Mouse (Mus musculus): ENCODE results near the gene Hsp90ab1. TPM values are rescaled to one million over a fixed set of nuclear protein-coding genes. Genes with fewer than 3 reads are reported as not detected.

The Hsp90ab1 gene
- polyA plus RNA-seq (2015; fragmentation: Nextera tagmentation; extraction: Ambion mirVana): 1,593 and 1,619 TPM in 2 replicates

DNA sequence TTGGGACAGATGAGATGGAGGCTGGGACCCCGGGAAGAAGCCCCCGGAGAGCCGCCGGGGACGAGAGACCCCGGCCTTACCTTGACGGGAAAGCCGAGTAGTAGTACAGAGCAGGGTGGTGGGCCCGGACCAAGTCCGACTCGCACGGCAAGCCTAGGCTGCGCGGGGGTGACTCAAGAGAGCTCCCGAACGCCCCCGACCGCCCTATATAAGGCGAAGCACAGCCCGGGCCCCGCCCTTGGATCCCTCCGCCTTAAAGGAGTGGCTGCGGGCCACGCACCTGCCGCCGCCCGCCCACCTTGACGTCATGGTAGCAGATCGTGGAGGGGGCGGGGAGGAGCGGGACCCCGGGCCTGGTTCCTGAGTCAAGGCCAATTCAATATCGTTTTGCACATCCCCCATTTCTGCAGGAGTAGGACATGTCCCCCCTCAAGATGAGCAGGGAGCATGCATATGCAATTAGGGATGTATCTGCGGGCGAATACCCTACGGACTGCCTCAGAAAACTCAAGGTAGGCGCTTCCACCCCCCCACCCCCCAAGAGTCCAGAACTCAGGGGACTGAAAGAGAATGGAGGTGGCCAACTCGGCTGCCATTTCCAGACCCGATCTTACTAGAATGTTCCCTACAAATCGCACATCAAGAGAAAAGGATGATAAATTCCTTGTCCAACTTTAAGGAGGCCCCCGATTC, at the start of gene Hsp90ab1:
TSS of gene Hsp90ab1 (minus strand) at position 185 of the 693 bp plus-strand sequence.
- H3K4me1 ChIP-seq (replicated peaks): peaks cover 55% of the 10 kb centered on the region
- under 1% methylated on average over 41 of the region's 41 CpGs for WGBS

DNA sequence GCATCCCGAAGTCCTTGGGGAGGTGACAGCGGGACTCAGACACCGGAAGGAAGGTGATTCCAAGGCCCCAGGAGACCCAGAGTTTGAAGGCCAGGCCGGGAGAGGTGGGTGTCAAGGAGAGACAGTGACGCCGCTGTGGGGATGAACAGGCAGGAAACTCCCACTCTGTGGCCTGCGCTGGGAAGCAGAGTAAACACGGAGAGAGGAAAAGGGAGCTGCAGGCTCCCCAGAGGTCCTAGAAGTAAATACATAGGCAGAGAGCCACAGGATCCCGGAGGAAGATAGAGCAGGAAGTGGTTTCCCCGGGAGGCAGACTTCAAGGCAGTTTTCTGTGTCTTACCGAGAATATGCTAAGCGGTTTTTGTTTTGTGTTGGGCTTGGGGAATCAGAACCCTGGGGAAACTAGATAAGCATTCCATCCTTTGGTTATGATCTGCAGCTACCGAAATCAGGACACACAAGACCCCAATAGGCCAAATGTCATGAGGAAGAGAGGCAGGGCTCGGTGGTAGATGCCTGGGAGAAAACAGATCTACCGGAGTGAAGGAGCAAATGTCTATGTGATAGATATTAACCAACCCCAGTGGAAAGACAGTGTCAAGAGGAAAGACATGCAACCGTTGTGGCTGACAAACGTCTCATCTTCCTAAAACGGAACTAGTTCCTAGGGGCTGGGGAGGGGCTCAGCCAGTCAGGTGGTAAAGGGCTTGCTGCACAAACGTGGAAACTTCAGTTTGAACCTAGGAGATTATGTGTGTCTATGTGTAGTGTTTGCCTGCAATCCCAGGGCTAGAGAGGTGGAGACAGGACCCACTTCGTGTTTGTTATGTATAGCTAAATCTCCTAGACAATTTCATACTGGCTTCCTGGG, 46.5 kb upstream of the Hsp90ab1 start:
- H3K9ac ChIP-seq: no peak overlapping the region; the same call in 1 of the 2 replicates
- H3K27me3 ChIP-seq: no peaks in the 10 kb centered on the region
- 31% methylated on average over 20 of the region's 20 CpGs for WGBS

More for the DNA sequence above, at the start of gene Hsp90ab1:
- Histone ChIP-seq H3K36me3 (peaks cover 35% of the 10 kb centered on the region), H3K4me3 (peak within 1 kb of the TSS; percentile 99), H3K9ac (peak within 1 kb of the TSS; percentile 100), H3K4me2 (peak within 1 kb of the TSS; percentile 79), H3K27ac (peak within 1 kb of the TSS; percentile 99), H3K27me3 (no peaks in the 10 kb centered on the region), H3K9me3 (no peaks in the 10 kb centered on the region)
- ATAC-seq (ENCODE audit: low FRiP score): peak; percentile 88

DNA sequence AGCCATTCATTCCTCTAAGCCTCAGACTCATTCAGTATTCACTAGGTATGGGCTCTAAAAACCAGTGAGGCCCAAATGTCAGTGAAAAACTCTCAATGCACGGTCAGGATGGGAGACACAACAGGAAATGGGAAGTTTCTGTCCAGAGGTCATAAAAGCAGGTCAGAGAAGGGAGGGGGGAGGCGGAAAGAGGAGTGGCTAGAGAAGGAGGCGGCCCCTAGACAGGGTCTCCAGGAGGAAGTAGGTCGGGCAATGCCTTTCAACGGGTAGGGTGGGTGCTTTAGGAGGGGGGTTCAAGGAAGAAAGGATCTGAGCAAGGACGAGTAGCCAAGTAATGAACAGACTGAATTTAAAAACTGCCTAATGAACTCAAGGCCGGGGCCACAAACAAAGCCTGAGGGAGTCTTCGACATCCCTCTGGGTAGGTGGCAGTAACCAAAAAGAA, 45.9 kb upstream of the Hsp90ab1 start:
- peak overlapping the region; percentile 21; the same call in 1 of the 2 replicates for H3K4me2 ChIP-seq
- WGBS: 13% methylated on average over 8 of the region's 8 CpGs
- no peaks in the 10 kb centered on the region for H3K9me3 ChIP-seq
- H3K27me3 ChIP-seq: no peaks in the 10 kb centered on the region
- no peak overlapping the region for H3K4me3 ChIP-seq
- H3K9ac ChIP-seq: no peak overlapping the region; the same call in 1 of the 2 replicates
- H3K4me1 ChIP-seq (replicated peaks): peaks cover 4% of the 10 kb centered on the region; the same call in 1 of the 2 replicates
- H3K36me3 ChIP-seq: no peaks in the 10 kb centered on the region
- no peak for ATAC-seq (ENCODE audit: low FRiP score)
- no peak overlapping the region; the same call in 1 of the 2 replicates for H3K27ac ChIP-seq

More for the DNA sequence above, 46.5 kb upstream of the Hsp90ab1 start:
- Histone ChIP-seq H3K4me3 (no peak overlapping the region), H3K9me3 (no peaks in the 10 kb centered on the region), H3K4me2 (peak overlapping the region; percentile 21; the same call in 1 of the 2 replicates), H3K36me3 (no peaks in the 10 kb centered on the region), H3K27ac (no peak overlapping the region), H3K4me1 (replicated peaks) (peaks cover 4% of the 10 kb centered on the region; the same call in 1 of the 2 replicates)
- ATAC-seq (ENCODE audit: low FRiP score): no peak

DNA sequence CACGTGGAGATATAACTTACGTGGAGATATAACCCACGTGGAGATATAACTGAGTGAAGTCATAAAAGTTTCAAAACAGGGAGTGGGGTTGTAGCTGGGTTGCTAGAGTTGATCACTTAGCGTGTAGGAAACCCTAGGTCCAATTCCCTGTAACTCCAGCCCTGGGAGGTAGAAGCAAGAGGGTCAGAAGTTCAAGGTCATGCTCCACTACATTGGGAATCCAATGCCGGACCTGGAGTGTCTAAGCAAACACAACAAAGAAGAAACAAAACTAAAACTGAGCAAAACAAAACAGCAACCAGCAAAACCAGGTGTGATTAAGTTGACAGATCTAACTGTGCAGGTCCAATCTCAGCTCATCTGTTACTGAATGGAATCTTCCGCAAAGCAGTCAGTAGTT, 44.6 kb upstream of the Hsp90ab1 start:
- Histone ChIP-seq H3K9me3 (no peaks in the 10 kb centered on the region), H3K27me3 (no peaks in the 10 kb centered on the region), H3K9ac (no peak overlapping the region), H3K4me2 (no peak overlapping the region), H3K36me3 (no peaks in the 10 kb centered on the region), H3K27ac (no peak overlapping the region), H3K4me1 (replicated peaks) (peaks cover 4% of the 10 kb centered on the region; the same call in 1 of the 2 replicates), H3K4me3 (no peak overlapping the region)
- no peak for ATAC-seq (ENCODE audit: low FRiP score)
- WGBS: 86% methylated on average over 6 of the region's 6 CpGs

DNA sequence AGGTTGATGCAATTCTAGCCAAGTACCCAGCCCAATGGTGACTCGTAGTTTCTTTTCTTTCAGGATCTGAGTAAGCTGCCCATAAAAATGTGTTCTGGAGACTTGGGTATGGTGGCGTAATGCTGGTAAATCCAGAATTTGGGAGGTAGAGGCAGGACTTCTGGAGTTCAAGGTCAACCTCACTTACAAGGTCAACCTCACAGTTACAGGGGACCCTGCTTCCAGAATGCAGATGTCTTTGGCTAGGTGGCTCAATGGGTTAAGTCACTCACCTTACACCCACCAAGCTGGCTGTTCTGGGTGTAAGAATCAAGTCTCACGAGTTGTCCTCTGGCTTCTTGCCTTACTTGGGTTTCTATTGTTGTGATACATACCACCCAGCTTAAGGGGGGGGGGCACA, 43.6 kb upstream of the Hsp90ab1 start:
- no peak overlapping the region for H3K27ac ChIP-seq
- no peaks in the 10 kb centered on the region for H3K9me3 ChIP-seq
- H3K4me1 ChIP-seq (replicated peaks): peaks cover 4% of the 10 kb centered on the region; the same call in 1 of the 2 replicates
- no peak for ATAC-seq (ENCODE audit: low FRiP score)
- no peak overlapping the region for H3K4me3 ChIP-seq
- no peak overlapping the region for H3K4me2 ChIP-seq
- 88% methylated on average over 3 of the region's 3 CpGs for WGBS
- no peak overlapping the region for H3K9ac ChIP-seq
- H3K36me3 ChIP-seq: no peaks in the 10 kb centered on the region
- H3K27me3 ChIP-seq: no peaks in the 10 kb centered on the region

DNA sequence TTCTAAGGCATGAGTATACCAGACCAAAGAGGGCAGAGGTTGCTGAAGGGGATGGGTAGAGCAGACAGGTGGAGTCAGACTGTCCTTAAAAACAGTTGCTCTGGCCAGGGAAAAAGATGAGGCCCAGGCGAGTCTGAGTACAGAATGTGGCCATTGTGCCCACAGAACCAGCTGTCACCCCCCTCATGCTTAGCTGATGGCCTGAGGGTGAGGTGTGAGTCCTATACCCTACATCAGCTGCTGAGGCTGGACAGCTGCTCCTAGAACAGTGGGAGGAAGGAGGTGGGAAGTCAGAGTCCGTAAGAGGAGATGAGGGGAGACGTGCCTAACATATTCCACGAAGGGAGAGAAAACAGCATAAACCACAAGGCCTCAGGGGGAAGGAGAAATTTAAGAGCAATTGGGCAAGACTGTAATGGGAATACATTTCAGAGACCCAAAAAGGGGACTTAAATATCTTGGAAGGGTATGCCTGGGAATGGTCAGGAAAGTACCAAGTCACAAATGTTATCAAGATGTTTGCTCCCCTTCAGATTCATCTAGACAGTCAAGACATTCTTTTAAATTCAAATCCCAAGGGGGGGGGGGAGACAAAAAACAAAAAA, 43.1 kb upstream of the Hsp90ab1 start:
- 68% methylated on average over 4 of the region's 4 CpGs for WGBS

DNA sequence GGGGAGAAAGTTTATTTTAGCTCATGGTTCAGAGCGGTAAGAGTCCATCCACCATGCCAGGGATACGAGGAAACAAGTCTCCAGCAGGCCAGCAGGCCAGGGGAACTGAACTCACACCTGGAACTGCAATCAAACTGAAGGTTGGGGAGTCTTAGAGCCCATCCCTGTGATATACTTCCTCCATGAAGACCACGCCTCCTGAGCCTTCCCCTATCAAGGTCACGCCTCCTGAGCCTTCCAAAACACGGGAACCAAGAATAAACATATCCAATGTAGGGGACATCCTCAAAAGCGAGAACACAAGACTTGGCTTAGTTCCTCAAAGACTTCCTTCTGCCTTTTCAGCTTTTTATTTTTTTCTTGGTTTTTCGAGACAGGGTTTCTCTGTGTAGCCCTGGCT, 39.9 kb upstream of the Hsp90ab1 start:
- H3K4me3 ChIP-seq: no peak overlapping the region
- H3K4me2 ChIP-seq: no peak overlapping the region
- no peak overlapping the region for H3K9ac ChIP-seq
- 89% methylated on average over 7 of the region's 7 CpGs for WGBS
- no peak for ATAC-seq (ENCODE audit: low FRiP score)
- H3K9me3 ChIP-seq: no peaks in the 10 kb centered on the region
- H3K27me3 ChIP-seq: no peaks in the 10 kb centered on the region
- no peaks in the 10 kb centered on the region for H3K36me3 ChIP-seq
- H3K4me1 ChIP-seq (replicated peaks): peaks cover 6% of the 10 kb centered on the region; the same call in 1 of the 2 replicates
- H3K27ac ChIP-seq: no peak overlapping the region

More for the DNA sequence above, 43.1 kb upstream of the Hsp90ab1 start:
- Histone ChIP-seq H3K9me3 (no peaks in the 10 kb centered on the region), H3K9ac (no peak overlapping the region), H3K4me2 (no peak overlapping the region), H3K36me3 (no peaks in the 10 kb centered on the region), H3K4me3 (no peak overlapping the region), H3K27ac (no peak overlapping the region), H3K27me3 (no peaks in the 10 kb centered on the region), H3K4me1 (replicated peaks) (peaks cover 4% of the 10 kb centered on the region; the same call in 1 of the 2 replicates)
- no peak for ATAC-seq (ENCODE audit: low FRiP score)

DNA sequence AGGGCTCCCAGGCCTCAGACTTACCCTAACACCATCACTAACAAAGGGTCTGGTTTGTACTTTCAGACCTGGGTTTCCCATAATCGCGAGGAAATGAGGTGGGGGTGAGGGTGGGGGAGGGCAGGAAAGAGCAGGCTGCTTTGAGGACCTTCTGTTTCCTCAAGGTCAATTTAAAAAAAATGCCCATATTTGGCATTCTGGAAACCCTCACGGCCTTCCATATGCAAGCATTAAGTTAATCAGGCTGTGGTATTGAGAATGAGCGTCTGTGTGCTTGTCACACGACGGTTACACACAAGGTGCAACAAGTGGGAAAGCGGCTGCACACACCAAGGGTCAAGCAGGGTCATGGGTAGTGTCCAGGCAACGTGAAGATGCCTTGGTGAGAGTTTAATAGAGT, 38.9 kb upstream of the Hsp90ab1 start:
- Histone ChIP-seq H3K4me1 (replicated peaks) (peaks cover 6% of the 10 kb centered on the region; the same call in 1 of the 2 replicates), H3K27ac (no peak overlapping the region), H3K9ac (no peak overlapping the region), H3K27me3 (no peaks in the 10 kb centered on the region), H3K36me3 (no peaks in the 10 kb centered on the region), H3K4me2 (no peak overlapping the region), H3K9me3 (no peaks in the 10 kb centered on the region), H3K4me3 (no peak overlapping the region)
- 84% methylated on average over 8 of the region's 8 CpGs for WGBS
- no peak for ATAC-seq (ENCODE audit: low FRiP score)

DNA sequence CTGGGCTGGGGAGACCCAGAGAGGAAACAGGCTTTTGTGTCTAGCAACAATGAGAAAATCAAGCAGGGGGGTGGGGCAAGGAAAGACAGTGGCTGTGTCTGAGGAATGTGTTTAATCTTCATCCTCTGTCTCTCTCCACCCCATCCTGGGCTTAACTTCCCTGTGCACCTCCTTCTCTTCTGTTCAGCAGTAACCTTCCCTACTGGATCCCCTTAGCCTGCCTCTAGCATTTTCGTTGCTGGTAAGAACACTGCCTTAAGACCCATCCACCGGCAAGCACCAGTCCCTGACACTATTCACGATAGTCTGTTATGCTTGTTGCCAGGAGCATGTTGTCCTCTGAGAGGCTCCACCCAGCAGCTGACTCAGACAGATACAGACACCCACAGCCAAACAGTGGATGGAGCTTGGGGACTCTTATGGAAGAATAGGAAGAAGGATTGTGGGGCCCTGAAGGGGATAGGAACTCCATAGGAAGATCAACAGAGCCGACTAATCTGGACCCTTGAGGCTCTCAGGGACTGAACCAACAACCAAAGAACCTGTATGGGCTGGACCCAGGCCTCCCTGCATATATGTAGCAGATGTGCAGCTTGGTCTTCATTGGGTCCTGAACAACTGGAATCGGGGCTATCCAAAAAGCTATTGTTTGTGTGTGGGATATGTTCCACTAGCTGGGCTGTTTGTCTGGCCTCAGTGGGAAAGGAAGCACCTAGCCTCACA, 37.2 kb upstream of the Hsp90ab1 start:
- WGBS: 27% methylated on average over 5 of the region's 5 CpGs

DNA sequence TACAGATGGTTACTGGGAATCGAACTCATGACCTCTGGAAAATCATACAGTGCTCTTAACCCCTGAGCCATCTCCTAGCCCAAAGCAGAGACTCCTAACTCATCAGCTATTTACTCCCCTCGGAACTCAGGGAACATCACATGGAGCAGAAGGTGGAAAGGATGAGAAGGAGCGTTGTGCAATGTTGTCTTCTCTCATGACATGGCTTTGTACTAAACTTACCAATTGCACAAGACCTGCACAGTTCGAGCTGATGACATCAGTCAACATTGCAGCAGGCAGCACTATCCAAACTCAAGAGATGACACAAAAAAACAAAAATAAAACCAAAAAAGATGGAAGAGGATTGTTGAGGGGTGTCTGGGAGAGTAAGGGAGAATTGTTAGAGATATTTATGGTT, 35.3 kb upstream of the Hsp90ab1 start:
- Histone ChIP-seq H3K4me3 (no peak overlapping the region), H3K4me2 (no peak overlapping the region), H3K9ac (no peak overlapping the region), H3K9me3 (no peaks in the 10 kb centered on the region), H3K4me1 (replicated peaks) (peaks cover 6% of the 10 kb centered on the region; the same call in 1 of the 2 replicates), H3K27ac (no peak overlapping the region), H3K36me3 (no peaks in the 10 kb centered on the region), H3K27me3 (peaks cover 2% of the 10 kb centered on the region; the same call in 1 of the 2 replicates)
- 88% methylated on average over 4 of the region's 4 CpGs for WGBS
- no peak for ATAC-seq (ENCODE audit: low FRiP score)

More for the DNA sequence above, 37.2 kb upstream of the Hsp90ab1 start:
- H3K4me1 ChIP-seq (replicated peaks): peaks cover 6% of the 10 kb centered on the region; the same call in 1 of the 2 replicates
- H3K36me3 ChIP-seq: no peaks in the 10 kb centered on the region
- no peak overlapping the region for H3K4me3 ChIP-seq
- H3K9ac ChIP-seq: no peak overlapping the region
- no peaks in the 10 kb centered on the region for H3K27me3 ChIP-seq
- no peak overlapping the region for H3K27ac ChIP-seq
- no peak for ATAC-seq (ENCODE audit: low FRiP score)
- H3K4me2 ChIP-seq: no peak overlapping the region
- H3K9me3 ChIP-seq: no peaks in the 10 kb centered on the region
